Mouse (Mus musculus): ENCODE data around the gene Ppp3r2.

The Ppp3r2 gene

DNA sequence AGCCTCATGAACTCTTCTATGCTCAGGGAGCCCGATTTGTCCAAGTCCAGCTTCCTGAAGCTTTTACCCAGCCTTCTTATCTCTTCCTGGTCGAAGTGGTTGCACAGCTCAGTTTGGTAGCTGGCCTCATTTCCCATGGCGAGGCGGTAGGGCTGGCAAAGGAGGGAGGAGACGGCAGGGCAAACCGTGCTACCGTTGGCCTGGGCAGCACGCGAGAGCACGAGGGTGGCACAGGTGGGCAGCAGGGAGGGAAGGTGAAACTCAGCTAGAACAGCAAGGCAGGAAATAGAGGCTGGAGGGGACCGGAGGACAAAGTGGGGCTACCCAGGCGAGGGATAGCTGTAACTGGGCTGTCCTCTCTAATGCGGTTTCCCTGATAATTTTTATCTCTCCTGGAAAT, at the start of gene Ppp3r2:
TSS of gene Ppp3r2 (minus strand) at position 213 of the 400 bp plus-strand sequence.
- no peak for DNase-seq (ENCODE audit: low spot score in 2 of 2)

DNA sequence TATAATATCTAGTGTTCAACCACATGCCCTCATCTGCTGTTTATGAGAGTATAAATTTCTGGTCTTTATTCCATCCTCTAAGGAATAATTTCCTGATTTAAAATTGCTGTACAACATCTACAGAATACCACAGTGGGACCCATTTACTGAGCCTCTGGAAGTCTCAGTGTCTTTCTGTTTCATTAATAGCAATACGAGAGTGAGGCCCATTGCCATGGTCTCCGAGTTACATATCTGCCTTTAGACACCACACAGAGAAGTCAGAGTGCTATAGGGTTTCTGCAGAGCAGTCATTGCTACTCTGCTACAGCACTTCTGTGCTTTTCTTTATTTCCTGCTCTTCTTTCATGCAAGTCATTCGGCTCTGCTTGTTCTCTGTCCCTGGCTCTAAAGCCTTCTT, 47.5 kb upstream of the Ppp3r2 start:
- DNase-seq (ENCODE audit: low spot score in 2 of 2) = no peak

DNA sequence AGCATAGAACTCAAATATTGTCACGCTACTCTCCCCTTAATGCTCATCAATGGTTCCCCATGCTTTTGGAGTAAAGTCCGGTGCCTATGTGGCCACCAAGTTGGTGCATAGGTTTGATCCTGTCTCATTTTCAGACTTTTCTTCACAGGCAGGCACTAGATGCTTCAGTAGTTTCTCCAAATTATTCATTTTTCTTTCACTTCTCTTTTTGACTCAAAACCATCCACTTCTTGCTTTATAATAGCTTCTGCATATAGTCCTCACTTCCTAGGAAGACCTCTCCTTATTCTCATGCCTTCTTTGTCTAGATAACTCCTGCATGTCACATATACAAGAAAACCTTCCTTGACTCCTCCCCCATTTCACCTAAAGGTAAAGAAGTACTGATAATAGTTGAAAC, 42.1 kb upstream of the Ppp3r2 start:
- no peak for DNase-seq (ENCODE audit: low spot score in 2 of 2)

DNA sequence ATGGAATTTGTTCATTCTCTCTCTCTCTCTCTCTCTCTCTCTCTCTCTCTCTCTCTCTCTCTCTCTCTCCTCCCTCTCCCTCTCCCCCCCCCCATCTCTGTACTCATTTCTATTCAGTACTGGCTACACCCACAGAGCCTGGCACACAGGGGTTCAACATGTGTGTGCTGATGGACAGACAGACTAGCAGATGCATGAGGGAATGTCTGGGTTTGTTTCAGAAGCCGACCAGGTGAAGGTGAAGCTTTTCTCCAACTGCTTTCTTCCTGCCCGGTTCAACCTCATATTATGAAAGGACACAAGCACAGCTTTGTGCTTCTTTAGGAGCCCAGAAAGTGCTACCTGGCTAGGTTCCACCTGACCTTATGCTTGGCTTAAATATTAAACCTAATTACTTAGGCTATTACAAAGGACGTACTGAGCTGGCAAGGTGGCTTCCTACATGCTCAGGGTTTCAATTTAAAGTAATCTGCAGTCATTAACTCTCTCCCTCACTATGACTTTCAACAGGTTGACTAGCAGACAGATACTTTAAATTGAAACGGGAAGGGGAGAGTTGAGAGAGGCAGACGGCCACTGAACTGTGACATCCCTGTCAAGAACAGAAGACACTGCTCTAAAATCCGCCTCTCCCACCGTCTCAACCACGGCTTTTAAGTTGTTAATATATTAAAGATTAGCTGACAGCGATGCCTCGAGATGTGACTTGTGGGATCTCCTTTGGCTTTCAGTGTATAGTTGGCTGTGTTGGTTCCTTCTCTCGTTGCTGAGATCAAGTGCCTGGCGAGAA, 9.8 kb upstream of the Ppp3r2 start:
- no peak for DNase-seq (ENCODE audit: low spot score in 2 of 2)

DNA sequence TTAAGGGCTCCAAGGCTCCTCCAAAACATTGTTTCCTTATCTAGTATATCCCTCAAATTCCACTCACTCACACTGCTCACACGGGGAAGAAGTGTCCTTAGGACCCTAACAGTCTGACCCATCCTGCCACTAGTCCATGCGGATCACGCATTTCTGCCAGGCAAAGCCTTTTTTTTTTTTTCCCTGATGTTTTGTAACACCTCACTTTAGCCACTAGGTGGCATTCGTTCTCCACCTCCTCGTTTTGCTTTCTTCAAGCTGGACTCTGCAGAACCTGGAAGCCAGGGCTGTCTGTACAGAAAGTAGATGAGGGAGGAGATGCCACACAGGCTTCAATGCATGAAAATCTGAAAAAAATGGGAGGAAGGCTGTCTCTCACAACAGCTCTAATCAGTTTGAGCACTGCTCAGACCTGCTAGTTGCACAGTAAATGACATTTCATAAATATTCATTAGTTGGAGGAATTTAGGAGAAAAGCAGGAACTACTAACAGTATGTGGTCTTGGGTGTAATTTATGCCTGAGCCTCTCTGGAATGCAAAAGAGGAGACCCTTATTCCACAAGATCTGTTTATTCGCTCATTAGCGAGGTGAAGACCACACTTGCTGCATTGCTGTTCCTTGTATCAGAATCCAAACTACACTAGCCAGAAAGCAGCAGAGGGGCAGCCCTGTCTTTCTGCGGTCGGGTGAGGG, 6.9 kb upstream of the Ppp3r2 start:
- peak; percentile 16 to 52 for DNase-seq (ENCODE audit: low spot score in 2 of 2)

DNA sequence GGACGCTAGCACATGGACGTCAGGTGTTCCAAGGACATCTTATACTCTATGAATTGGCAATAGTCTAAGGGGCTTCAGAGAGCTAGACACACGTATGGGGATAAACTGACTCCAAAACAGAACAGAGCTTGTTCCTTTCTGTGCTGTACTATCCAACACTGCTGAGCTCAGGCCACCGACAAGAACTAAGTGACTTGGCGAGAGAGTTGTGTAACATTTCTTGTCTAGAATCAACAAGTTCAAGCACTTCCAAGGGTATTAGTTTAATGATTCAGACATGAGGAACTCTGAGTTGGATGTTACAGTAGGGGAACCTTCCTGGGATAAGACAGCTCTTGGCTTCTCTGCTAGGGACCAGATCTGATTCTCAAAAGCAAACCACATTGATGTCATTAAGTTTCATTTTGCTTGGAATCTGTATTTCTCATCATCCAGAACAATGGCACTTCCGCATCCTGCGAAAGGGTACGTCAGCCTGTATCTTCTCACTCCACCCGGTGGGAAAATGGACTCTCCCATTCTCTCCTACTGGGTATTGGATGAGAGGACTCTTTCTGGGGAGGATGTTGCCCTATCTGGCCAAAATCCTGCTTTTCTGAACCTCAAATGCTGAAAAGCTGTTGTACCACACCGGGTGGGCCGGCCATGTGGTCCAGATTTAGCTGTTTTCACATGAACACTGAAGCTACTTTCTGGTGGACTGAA, 1.5 kb downstream of the Ppp3r2 start:
- no peak for DNase-seq (ENCODE audit: low spot score in 2 of 2)

DNA sequence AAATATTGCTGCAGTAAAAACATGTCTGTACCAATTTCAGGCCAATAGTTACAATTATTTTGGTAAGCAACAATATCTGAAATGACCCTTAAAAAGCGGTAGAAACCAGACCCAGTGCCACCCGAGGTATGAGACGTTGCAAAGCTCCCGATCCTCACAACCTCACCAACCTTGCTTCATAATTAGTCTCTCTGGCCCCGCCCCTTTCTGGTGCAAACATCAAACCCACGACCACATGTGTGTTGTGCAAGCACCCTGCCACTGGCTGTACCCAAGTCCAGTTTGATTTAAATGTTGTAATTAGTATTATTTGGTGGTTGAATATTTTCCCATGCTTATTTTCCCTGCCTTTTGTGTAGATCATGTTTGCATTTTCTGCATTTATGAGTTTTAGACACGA, 5.0 kb downstream of the Ppp3r2 start:
- no peak for DNase-seq (ENCODE audit: low spot score in 2 of 2)

DNA sequence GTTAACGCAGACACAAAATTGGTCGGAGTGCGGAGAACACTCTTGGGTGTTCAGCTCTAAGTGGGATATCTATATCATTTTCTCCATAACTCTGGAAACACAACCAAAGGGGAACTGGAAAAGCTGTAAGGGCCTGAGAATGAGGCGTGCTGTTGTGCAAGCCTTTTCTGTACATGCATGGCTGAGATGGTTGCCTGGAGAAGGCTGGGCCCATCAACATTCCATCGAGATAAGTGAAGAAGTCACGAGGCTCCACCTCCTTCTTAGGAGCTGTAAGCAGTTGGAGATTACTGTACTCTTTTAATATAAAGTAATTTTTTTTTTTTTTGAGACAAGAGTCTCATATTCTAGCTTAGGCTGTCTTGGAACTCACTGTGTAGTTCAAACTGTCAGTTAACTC, 5.8 kb downstream of the Ppp3r2 start:
- DNase-seq (ENCODE audit: low spot score in 2 of 2) = no peak

DNA sequence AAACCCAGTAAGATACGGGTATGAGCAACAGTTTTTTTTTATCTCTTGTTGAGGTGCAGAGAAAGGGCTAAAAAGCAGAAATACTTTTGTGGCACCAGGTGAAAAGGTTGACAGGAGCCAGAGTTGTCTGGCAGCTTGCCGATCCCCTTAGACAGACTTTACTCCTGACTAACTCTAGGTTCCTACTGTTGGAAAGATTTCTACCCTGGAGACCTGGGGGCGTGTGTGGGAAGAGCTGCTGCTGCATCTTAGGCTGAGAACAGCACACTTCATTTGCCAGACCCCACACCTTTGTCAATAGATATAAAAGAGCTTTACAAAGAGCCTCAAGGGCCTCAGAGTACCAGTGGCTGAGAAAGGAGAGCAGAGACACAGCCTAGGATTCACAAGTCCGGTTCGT, 17.0 kb downstream of the Ppp3r2 start:
- no peak for DNase-seq (ENCODE audit: low spot score in 2 of 2)

DNA sequence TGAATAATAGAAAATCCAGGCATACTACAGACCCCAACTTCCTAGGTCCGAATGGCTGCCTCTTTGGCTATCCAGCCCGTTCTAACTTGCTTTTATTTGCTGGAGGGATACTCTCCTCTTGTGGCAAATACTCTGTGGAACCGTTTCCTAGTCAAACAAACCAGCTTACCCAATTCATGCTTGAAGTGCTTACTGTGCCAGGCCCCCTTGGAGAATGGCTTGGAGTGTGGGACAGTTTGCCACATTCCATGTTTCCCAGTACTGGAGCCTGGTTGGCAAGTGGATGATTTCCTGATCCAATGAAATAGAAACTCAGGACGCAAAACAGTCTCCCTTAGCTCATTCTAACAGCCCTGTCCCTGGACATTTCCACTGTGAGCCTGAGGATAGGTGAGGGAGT, 19.6 kb downstream of the Ppp3r2 start:
- DNase-seq (ENCODE audit: low spot score in 2 of 2) = no peak

DNA sequence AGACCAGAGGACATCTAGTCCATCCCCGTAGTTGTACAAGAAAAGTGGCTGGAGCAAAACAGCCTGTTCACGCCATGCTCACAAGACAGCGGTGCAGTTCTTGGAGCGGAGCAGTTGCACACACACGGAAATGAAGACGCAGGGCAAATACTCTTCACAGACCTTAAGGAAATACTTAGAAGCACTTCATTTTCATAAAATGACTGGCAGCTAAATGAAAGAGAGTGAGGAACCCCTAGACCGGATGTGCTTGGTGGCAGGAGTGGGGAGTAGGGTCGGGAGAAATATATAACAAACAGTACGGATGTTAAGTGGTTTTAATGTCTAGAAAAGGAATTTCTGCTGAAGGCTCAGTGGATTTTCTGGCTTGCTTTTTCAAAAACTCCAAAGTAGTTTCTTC, 20.2 kb downstream of the Ppp3r2 start:
- DNase-seq (ENCODE audit: low spot score in 2 of 2) = no peak

DNA sequence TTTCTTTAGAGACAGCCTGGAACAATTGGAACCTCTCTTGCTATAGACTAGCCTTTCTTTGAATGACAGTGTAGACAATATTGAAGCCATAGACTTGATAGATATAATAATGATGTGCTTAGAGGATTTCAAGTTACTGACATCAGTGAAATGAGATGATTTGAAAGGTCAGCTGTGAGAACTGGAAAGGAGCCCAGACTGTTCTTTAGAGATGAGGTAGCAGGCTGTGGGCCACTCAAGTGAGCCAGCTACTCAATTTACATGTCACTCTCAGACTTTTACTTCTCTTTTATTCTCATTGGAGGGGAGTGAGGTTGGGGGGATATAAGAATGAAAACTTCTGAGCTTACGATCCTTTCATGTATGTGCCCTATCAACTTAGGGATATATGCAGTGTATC, 22.4 kb downstream of the Ppp3r2 start:
- DNase-seq (ENCODE audit: low spot score in 2 of 2) = no peak

DNA sequence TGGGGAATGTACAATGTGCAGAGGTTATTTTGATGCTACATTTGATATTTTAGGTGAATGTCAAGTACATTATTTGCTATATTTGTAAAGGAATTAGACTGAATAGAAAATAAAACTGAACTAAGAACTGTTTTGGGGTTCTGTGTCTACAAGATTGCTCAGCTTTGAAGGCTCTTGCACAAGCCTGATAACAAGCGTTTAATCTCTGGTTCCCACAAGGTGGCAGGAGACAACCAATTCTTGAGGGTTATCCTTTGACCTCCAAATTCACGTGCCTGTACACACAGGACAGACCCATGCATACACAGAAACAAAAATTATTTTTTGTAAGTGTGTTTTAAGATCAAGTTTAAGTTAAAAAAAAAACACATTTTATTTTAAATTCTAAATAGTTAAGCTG, 41.9 kb downstream of the Ppp3r2 start:
- DNase-seq (ENCODE audit: low spot score in 2 of 2) = no peak

DNA sequence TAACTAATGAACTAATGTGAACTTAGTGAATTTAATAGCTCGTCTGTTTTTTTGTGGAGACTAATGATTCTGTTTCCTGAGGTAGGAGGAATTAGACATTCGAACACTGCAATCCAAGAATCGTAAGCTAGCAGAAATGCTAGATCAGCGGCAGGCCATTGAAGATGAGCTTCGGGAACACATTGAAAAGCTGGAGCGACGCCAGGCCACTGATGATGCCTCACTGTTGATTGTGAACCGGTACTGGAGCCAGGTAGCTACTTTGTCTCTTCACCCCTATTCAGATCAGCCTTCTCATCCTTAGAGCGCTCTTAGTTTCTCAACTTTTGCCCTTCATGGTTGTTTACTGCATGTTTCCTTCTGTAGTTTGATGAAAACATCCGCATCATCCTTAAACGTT, 44.0 kb downstream of the Ppp3r2 start:
- DNase-seq (ENCODE audit: low spot score in 2 of 2) = no peak

DNA sequence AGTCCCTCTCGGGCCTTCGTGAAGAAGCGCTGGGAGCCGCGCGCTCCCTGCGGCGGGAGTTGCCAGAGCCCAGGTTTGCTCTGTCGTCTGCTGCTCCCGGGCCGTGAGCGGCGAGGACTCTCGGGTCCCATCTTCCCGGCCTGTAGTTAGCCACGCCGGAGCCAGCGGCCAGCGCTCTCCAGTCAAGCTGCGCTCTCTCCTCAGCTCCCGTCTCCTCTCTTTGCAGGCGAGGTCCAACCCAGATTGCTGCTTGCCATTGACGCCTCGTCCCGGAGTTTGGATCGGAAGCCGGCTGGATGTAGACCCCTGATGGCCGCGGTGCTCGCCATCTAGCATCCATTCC, 49.7 kb downstream of the Ppp3r2 start:
- no peak for DNase-seq (ENCODE audit: low spot score in 2 of 2)

DNA sequence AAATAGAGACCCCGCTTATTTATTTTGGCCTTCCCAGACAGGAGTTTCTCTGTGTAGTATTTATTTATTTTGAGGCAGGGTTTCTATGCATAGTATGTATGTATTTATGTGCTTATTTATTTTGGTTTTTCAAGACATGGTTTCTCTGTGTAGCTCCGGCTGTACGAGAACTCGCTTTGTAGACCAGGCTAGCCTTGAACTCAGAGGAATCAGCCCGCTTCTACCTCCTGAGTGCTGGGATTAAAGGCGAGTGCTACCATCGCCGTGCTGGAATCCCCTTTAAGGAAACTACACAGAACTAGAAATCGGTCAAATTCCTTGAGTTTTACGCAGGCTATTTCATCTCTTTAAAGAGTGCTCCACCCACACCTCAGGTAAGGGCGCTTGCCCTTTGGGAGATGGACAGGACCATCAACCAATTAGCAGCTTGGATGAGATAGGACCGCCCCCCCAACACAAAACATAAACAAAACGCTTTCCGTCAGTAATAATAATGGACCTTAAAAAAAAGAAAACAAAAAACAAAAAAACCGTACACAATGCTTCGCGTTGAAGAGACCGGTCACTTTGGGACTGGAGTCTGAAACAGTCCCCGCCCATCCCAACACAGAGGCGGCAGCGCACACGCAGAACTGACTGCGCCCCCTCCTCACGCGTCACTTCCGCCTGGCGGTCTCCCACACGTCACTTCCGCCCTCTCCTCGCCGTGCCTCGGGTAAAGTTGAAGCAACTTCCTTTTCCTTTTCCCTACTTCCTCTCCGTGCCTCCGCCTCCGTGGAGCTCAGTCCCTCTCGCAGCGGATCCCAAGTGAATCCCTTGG, 50.3 kb downstream of the Ppp3r2 start, which contains the start of gene Rnf20:
TSS of gene Rnf20 (plus strand) at position 688 of the 820 bp plus-strand sequence.
- peak; percentile 94 to 95 for DNase-seq (ENCODE audit: low spot score in 2 of 2)

DNA sequence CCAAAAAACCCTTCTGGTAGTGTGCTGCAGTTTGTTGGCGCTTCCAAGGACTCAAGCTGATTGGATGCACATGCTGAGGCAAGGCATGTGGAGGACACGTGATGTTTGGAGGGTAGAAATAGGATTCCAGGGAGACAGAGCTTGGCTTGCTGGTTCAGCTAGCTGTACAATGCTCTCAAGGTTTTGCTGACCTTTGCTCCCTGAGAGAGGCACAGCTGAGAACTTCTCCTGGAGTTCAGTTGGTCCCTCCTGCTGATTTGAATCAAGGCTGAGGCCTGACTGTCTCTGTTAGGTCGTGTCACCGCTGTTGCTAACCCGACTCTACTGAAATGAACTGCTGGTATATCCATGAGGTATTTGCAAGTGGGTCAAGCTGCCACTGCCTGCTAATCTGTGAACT, 52.9 kb downstream of the Ppp3r2 start:
- no peak for DNase-seq (ENCODE audit: low spot score in 2 of 2)

Measured in frontal cortex, postnatal 10 days (tissue).